Mouse (Mus musculus): ENCODE measurements at regions not wholly inside any gene's neighbourhood (a gene's known extent, or its start where the extent isn't known, plus 50 kb on each side); places are given as distances from the start of the nearest gene placed in this dataset.
A peak's percentile ranks its signal among the peaks of the same experiment; 100 is the strongest.

DNA sequence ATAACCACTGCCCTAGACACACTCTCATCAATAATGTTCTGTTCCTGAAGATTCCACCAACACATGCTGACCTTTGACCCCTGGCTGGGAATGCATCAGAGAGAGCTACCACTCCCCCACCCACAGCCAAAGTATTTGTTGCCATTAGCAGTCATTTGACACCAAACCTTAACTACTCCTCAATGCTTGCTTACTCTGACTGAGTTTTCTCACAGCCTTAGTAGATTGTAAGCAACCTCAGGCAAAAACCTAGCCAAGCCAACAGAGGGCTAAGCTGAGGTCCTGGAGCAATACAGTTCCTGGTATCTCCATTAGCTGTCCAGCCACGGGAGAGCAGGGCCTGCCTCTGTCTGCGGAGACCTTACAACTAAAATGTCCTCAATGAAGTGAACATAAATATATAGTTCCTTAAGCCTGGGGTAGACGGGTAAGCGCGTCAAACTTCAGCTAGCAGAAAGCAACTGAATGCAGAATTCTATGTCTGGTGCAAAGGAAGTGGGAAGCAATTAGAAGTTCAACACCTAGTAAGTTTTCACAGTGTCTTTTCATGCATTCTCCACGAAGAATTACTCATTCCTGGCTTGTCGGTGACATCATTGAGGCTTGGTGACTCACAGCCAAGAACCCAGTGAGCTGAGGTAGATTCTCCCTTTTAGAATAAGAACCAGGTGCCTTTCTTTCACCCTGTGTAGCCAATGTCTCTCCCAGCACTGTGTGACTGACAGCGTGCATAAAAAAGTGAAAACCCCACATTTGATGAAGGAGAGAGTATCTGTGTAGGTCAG is 113.6 kb upstream of the Nebl start:
- DNase-seq, result no peak

GRCm38 (mm10) chr2:17841963-17842362 is 110.7 kb upstream of the Nebl start:
- peak; percentile 20 to 21 for DNase-seq

GRCm38 (mm10) chr2:17841546-17841945 is 110.3 kb upstream of the Nebl start:
- no peak for DNase-seq

- no peak for DNase-seq
Observed at GRCm38 (mm10) chr2:17840941-17841498, 109.8 kb upstream of the Nebl start.

DNA sequence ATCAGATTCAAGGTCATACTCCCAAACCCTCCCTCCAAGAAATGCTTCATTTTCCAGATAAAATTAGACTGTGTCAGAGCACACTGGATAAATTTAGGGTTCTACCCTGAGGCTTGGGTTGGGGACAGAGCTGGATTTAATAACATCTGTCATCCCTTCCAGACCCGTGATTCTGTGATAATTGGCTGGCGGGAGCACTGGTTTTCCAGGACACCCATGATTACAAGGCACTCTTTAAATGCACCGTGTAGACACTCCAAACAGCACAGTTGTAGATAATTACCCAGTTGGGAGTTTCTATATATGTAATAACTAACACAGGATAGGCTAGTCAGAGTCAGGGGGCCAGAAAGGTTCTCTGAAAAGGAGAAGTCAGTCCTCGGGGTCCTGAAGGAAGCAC is 108.4 kb upstream of the Nebl start:
- DNase-seq, result no peak

- DNase-seq, result no peak
Observed at GRCm38 (mm10) chr2:17838859-17839581, 107.8 kb upstream of the Nebl start.

DNA sequence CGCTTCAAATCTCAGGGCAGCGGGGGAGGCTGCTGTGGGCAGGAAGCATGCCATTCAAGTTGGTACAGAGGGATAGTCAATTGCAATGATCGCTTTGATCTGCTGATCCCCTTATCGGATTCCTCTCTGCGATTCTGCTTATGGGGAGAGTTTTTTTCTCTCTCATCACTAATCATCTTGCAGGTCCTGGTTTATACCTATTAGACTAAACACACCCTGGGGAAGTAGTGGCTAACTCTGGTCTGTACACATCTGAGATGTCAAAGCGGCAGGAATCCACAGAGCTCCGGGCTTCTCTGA is 107.1 kb upstream of the Nebl start:
- no peak for DNase-seq

DNA sequence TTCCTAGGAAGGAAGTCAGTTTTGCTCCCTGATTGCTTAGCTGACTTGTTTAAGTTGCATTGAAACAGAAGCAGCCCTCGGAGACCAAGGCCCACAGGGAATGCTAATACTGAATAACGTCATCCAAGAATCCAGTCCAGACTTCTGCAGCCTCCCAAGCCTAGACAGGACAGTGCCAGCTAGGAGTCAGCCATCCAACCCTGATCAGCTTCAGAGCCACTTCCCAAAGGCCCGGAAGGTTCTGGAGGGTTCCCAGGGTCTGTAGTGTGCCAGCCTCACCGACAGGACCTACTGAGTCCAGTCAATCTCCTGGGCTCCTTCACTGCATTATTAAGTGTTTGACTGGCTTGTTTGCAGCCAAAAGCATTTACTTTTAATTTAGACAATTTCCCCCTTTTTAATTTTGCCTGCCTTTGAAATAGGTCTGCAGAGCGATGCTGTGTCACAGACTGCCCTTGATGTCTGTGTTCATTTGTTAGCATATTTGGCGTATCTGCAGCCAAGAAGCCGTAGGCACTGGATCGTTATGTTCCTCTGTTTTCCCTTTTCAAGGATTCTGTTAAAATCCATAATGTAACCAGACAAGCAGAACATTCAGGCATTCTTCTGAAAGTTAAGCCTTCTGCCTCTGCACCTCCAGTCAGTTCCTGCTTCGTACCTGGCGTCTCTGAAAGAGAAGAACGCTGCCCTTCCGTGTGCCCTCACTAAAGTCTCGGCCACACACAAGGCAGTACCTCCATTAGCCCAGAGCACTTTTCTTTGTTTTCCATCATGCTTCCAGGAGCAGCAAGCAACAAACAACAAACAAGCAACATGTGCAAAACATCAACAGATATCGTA is 106.5 kb upstream of the Nebl start:
- DNase-seq, result no peak

GRCm38 (mm10) chr2:17832726-17833125 is 101.5 kb upstream of the Nebl start:
- no peak for DNase-seq

DNA sequence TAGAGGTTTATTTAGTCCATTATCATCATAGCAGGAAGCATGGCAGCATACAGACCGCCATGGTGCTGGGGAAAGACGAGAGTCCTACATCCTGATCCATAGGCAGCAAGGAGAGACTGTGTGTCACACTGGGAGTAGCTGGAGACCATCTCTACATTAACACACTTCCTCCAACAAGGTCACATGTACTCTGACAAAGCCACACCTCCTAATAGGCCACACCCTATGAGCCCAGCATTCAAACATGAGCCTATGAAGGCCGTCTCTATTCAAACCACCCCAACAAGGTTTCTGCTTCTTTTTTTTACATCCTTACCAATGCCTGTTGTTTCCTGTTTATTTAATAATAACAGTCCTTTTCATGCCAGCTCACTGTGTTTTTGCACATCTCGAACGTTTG is 99.0 kb upstream of the Nebl start:
- DNase-seq, result no peak

GRCm38 (mm10) chr2:17825271-17825670 is 94.0 kb upstream of the Nebl start:
- DNase-seq, result no peak

DNA sequence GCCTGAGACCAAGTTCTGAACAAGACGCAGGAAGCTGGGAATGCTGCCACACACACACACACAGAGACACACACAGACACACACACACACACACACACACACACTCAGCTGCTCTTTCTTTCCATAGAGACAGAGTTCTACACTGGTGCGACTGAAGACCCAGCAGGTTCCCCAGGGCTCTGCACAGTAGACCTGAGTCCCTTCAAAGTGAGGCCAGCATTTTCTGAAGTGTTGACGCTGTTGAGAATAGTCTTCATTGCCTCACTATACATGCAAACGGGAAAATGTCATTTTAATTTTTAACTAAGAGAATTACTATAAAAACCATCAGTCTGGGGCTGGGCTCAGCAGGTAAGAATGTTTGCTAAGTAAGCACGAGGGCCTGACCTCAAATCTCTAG is 92.9 kb upstream of the Nebl start:
- no peak for DNase-seq

DNA sequence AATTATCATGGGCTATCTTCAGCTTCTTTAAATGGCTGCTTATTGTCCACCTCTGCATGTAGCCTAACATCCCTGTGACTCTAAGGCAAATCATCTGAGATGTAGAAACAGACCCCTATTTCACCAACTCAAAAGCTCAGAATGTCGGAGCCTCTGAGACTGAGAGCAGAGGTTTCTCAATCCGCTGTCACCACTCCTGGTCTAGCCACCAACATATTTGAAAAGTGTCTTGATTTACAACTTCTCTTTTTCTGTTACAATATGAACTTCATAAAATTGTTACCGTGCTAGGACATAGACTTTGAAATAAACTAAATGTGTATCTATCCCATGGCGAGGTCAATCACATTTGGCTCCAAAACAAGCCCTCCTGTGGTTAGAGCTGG is 91.3 kb upstream of the Nebl start:
- no peak for DNase-seq

DNA sequence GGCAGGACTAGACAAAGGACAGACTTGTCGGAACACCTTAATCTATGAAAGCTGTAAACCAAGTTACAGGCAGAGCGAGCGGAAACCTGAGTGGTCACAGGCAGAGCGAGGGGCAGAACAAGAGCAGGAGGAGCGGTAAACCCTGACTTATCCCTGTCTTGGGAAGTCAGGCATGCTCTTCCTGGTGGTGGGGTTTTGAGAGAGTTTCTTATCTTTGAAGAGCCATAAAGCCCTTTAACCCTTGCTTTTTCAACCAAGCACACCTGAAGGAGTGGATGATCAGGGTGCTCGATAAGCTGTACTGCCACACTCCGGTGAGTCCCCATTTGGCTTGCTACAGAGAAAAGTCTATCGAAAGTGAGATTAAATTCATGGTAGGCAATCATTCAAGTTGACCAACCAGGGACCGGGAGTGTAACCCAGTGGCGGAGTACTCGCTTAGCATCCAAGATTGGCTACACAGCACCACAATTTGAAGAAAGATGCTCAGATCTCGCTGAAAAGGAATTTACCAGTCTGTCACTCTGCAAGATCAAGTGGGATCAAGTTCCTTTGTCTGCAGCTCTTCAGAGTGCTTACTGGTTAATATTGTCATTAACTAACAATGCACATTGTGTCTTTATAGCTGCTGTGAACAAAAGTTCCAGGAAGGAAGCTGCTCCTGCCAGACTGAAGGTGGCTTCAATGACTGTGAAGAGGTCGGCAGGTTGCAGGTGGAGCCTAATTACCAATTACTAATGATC is 90.8 kb upstream of the Nebl start:
- no peak for DNase-seq

DNA sequence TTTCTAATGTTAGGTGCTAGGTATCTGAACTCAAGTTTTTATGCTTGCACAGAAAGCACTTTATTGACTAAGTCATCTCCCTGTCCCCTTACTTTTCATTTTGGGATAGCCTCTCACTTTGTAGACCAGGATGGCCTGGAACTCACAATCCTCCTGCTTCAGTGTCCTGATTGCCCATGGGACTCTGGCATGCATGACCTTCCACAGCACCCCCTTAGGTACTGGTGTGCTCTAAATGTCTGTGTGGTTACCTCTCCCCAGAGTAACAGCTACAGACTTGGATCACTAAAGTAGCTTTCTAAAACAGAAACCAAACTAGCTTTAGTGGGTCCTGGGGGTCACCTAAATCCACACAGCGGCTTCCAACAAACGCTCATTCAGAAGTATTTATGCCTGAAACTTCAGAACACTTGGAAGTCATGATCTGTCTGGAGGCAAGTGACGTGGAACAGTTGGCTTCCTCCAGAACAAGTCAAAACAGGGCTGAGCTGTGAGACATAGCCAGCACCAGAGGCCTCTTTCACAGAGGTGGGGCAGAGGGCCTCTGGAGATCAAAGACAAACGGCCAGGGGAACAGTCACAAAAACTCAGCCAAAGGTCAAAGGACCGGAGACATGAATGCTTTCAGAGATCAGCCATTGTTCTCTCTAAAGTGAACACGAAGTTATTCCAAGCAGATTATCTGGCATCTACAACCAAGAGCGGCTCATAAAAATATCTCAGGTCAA is 80.8 kb upstream of the Nebl start:
- DNase-seq, result no peak

Data from cerebellum, postnatal 36 days (tissue).